Mouse (Mus musculus) stomach, embryonic 14.5 days (tissue): ENCODE data around the gene Gm2a. TPM values are rescaled to one million over a fixed set of nuclear protein-coding genes. Genes with fewer than 3 reads are reported as not detected.

Source experiments
- ATAC-seq: fragments of 200-750 bp; cut with Nextera tagmentation; 2 replicates; pipeline ENCODE4 v1.8.0; 2017; ENCODE audit warnings: low read depth, moderate TSS enrichment; ENCODE audit not compliant: insufficient number of reproducible peaks, insufficient read depth, low FRiP score
- H3K27ac ChIP-seq: fragments of 300-500 bp; sonication (generic); 2 replicates; pipeline ENCODE4 v1.5.1; 2014; ENCODE audit warnings: mild to moderate bottlenecking, low read length, moderate library complexity, mixed read lengths
- H3K27me3 ChIP-seq: fragments of 300-500 bp; sonication (generic); 2 replicates; pipeline ENCODE4 v1.6.1; 2014; ENCODE audit warnings: low read length, control low read depth, mixed read lengths; ENCODE audit not compliant: control insufficient read depth, insufficient read depth
- H3K36me3 ChIP-seq: fragments of 300-500 bp; sonication (generic); 2 replicates; pipeline ENCODE4 v1.6.1; 2014; ENCODE audit warnings: mild to moderate bottlenecking, control low read depth, low read length, moderate library complexity, mixed read lengths; ENCODE audit not compliant: control insufficient read depth, insufficient read depth
- H3K4me1 ChIP-seq: fragments of 300-500 bp; sonication (generic); 2 replicates; pipeline ENCODE4 v1.6.1; 2014; ENCODE audit warnings: low read length, control low read depth, mixed read lengths; ENCODE audit not compliant: control insufficient read depth, insufficient read depth
- H3K4me2 ChIP-seq: fragments of 300-500 bp; sonication (generic); replicated peaks from 2 replicates; pipeline ENCODE4 v1.6.1; 2014; ENCODE audit warnings: low read depth, low read length, control low read depth
- H3K4me3 ChIP-seq: fragments of 300-500 bp; sonication (generic); 2 replicates; pipeline ENCODE4 v1.5.1; 2014; ENCODE audit warnings: low read depth, low read length, control low read depth
- H3K9ac ChIP-seq: fragments of 300-500 bp; sonication (generic); replicated peaks from 2 replicates; pipeline ENCODE4 v1.6.1; 2014; ENCODE audit warnings: low read depth, mild to moderate bottlenecking, control low read depth, low read length, moderate library complexity, mixed read lengths
- H3K9me3 ChIP-seq: fragments of 300-500 bp; sonication (generic); 2 replicates; pipeline ENCODE4 v1.6.1; 2016; ENCODE audit warnings: low read depth, low read length, control low read depth; ENCODE audit not compliant: control insufficient read depth
- WGBS: fragments of 180-500 bp; shearing (Covaris S2); extraction: QIAGEN DNeasy Blood & Tissue Kit; methylation state at CpG from one replicate; pipeline ENCODE4 v1.1.7; 2014; 5-methylcytosine and 5-hydroxymethylcytosine counted together
- polyA plus RNA-seq: library from polyadenylated mRNA; unstranded; fragments of >200 nt; fragmentation: Nextera tagmentation; extraction: Ambion mirVana; gene quantifications from 2 replicates; pipeline ENCODE4 v1.2.1, GENCODE M21; 2014

The Gm2a gene
- polyA plus RNA-seq, 1 experiment from 2014 or later, result 23.3 TPM

DNA sequence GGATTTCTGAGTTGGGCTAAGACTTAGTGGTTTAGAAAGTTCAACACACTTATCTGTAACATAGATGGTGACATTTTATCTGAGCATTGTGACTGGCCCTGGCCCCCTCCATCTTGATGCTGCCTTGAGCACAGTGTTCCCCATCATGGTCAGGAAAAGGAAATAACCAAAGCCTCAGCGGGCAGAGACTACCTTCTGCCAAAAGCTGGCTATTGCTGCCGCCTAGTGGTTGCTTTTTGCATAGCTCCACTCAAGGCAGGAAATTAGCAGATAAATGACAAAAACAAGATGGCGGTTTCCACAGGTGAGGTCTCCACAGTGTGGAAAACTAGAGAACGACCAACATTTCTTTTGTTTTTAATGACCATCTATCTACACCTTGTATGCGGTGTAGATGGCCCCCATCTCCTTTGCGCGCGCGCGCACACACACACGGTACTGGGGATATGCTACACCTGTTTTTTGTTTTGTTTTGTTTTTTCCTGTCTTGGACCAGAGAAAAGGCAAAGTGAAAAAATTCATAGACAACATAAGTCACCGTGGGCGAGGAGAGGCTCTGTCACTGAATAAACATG, 61.0 kb downstream of the Gm2a start:
- ATAC-seq, result no peak
- no peak overlapping the region for H3K9ac ChIP-seq
- H3K4me2 ChIP-seq, result no peak overlapping the region
- WGBS, result 53% methylated on average over 13 of the region's 13 CpGs
- no peaks in the 10 kb centered on the region for H3K4me1 ChIP-seq
- no peaks in the 10 kb centered on the region for H3K36me3 ChIP-seq
- H3K9me3 ChIP-seq, result no peaks in the 10 kb centered on the region
- no peaks in the 10 kb centered on the region for H3K27me3 ChIP-seq
- H3K4me3 ChIP-seq, result no peak overlapping the region
- no peak overlapping the region for H3K27ac ChIP-seq

Other genes starting within 250 kb of the Gm2a start
- gene Lyrm7, start 237.2 kb upstream of the Gm2a start, polyA plus RNA-seq, result 6.8 and 10.1 TPM in 2 replicates
- 672 and 728 TPM in 2 replicates for gene Hint1, start 231.7 kb upstream of the Gm2a start, polyA plus RNA-seq
- 197 and 202 TPM in 2 replicates for gene Gpx3, start 195.7 kb upstream of the Gm2a start, polyA plus RNA-seq
- gene Tnip1, start 135.2 kb upstream of the Gm2a start, polyA plus RNA-seq, result 21.0 and 21.4 TPM in 2 replicates
- gene Anxa6, start 64.7 kb upstream of the Gm2a start, polyA plus RNA-seq, result 400 and 419 TPM in 2 replicates
- 1.8 and 3.2 TPM in 2 replicates for gene Ccdc69, start 20.0 kb upstream of the Gm2a start, polyA plus RNA-seq
- not detected in 2 replicates for gene Slc36a3, start 53.6 kb downstream of the Gm2a start, polyA plus RNA-seq
- gene Slc36a2, start 87.0 kb downstream of the Gm2a start, polyA plus RNA-seq, result 0.10 and 0.22 TPM in 2 replicates
- gene Slc36a1, start 106.2 kb downstream of the Gm2a start, polyA plus RNA-seq, result 2.5 and 3.3 TPM in 2 replicates
- gene Fat2, start 238.4 kb downstream of the Gm2a start, polyA plus RNA-seq, result 1.2 and 1.3 TPM in 2 replicates